Mouse (Mus musculus): ENCODE data around the gene Dnajc6. TPM values are rescaled to one million over a fixed set of nuclear protein-coding genes. Genes with fewer than 3 reads are reported as not detected.

The Dnajc6 gene
- 1.6 and 4.2 TPM in 2 replicates for total RNA-seq (2023)

DNA sequence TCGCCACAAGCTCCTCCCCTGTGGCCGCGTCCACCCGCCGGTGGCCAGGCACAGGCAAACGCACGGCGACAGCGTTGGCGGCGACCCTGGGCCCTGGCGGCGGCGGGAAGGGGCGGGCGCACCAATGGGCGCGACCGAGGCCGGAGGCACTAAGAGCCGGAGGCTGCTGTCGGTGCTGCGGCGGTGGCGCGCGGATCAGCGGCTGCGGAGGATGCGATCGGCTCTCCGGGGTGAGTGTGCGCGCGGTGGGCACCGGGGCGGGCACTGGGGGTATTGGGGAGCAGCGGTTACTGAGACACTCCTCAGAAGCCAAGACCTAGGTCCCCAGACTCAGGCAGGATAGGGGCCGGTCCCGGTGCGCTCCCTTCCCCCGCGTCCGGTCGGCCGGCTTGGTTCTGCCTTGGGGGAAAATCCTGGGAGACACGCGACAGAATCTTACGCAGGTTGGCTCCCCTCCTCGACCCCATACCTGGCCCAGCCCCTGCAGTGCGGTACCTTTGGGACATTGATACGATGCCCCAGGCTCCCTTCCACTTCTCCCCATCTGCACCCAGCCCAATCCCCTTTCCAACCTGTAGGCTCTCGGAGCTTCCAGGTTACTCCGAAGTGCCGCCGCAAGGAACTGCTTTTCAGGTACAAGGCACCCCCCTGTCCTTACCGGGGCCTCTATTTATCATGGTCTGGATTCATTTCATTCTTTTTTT is at the start of gene Dnajc6:
TSS of gene Dnajc6 (plus strand) at position 115 of the 704 bp plus-strand sequence.

DNA sequence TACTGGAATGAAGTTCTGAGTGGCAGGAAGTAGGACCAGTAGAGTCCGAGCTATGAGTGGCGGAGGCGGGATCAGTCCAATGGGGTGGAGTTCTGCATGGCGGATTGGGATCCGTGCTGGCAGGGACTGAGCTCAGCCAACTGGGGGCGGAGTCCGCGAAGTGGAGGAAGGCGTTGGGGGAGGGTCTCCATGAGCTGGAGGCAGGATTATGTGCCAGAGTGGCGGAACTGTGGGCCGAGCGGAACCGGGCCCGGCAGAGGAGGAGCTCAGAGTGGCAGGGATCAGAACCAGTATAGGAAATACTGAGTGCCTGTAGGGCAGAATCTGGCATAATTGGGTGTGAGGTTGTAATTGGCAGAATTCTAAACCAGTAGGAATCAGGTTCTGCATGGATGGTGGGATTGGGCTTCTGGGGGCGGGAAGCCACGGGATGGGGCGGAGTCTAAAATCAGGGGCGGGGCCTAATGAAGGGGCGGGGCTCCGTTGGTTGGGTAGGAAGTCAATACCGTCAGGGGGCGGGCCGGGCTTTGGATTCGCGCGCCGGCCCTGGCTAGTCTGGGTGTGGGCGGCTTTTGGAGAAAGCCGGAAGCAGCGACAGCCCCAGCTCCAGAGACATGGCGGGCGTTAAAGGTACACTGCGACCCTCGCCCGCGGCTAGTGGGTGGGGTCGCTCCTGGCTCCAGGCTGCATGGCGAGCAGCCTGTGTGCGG is 150.9 kb downstream of the Dnajc6 start, which contains the start of gene Leprot:
TSS of gene Leprot (plus strand) at position 523 of the 710 bp plus-strand sequence.

Other genes starting within 250 kb of the Dnajc6 start
- 186 and 234 TPM in 2 replicates for gene Jak1, start 231.4 kb upstream of the Dnajc6 start, total RNA-seq (2023)
- gene Ak4, start 77.4 kb upstream of the Dnajc6 start, total RNA-seq (2023), result 0.79 and 2.1 TPM in 2 replicates
- gene Leprot, start 151.1 kb downstream of the Dnajc6 start, total RNA-seq (2023), result 38.8 and 41.0 TPM in 2 replicates
- 1.2 TPM in 1 of 2 replicates, not detected in the other for gene Lepr, start 220.8 kb downstream of the Dnajc6 start, total RNA-seq (2023)

All from neutrophil, adult 65 days (primary cell).